Comparison of ENCODE assay signal across 8 mouse cellular contexts in the genomic region with DNA sequence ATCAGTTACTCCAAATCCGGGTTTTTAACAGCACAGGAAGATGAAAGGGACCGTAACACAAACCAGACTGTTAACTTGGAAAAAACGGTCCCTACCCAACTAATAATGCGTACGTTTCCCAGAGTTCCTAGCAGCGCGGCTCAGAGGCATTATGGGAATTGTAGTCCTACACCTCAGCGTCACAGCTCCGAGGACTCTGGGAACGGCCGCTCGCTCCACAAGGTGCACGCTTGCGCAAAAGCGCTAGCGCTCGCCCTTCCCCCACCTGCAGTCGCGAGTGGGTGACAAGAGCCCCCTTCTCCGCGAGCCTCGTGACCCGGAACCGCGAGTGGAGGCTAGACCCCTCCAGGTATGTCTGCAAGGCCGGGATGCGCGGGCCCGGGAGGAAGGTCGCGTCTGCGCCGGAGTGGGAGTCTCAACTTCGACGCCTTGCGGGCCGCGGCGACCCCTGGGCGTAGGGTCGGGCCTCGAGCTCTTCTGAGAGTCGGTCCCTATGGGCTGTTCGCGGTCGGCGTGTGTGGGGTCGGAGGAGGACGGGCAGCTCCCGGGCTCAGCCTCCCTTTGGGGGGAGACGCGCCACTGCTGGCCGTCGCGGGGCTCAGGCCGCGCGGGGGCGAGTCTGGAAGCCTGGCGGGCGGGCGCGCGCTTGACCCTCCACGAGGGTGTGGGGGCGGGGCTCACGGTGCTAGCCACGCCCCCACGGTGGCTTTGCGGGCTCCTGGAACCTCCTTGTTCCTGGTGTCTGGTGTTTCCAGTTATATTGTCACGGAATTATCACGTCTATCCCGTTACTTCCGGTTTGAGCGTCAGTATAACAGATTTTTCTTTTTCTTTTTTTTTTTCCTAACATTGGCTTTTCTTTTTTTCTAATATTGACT. TPM values are rescaled to one million over a fixed set of nuclear protein-coding genes. Genes with fewer than 3 reads are reported as not detected.
DNase-seq lines count a peak whose midpoint lies in the region; ATAC-seq lines count a peak whose summit lies in the region.

A gene (plus strand): TSS at position 138 of the 878 bp plus-strand sequence.

- H3K9me3 ChIP-seq in heart, embryonic 13.5 days, result no peaks in the 10 kb centered on the region
- no peaks in the 10 kb centered on the region for H3K9me3 ChIP-seq in liver, embryonic 12.5 days (replicated peaks)
- no peaks in the 10 kb centered on the region for H3K9me3 ChIP-seq in stomach, embryonic 15.5 days

- H3K27ac ChIP-seq in heart, embryonic 13.5 days (replicated peaks), result peak within 1 kb of the TSS; percentile 97
- H3K27ac ChIP-seq in liver, embryonic 12.5 days, result peak within 1 kb of the TSS; percentile 94
- peak within 1 kb of the TSS; percentile 98 for H3K27ac ChIP-seq in stomach, embryonic 15.5 days

- peak; percentile 97 for DNase-seq in CD4-positive helper T cell, adult 2 months (ENCODE audit: low read depth, low spot score)
- DNase-seq in brain, embryonic 18.5 days (ENCODE audit: low read depth, low spot score), result peak; percentile 90
- DNase-seq in kidney, postnatal 10 days, result peak; percentile 96
- DNase-seq in natural killer cell, adult 2 months (ENCODE audit: low spot score in 2 of 2), result peak; percentile 74 to 88

- H3K4me2 ChIP-seq in heart, embryonic 13.5 days, result peak within 1 kb of the TSS; percentile 83
- H3K4me2 ChIP-seq in liver, embryonic 12.5 days, result peak within 1 kb of the TSS; percentile 97
- peak within 1 kb of the TSS; percentile 61 for H3K4me2 ChIP-seq in stomach, embryonic 15.5 days

- WGBS in heart, embryonic 13.5 days, result under 1% methylated on average over 75 of the region's 75 CpGs
- WGBS in liver, embryonic 12.5 days (ENCODE audit: insufficient replicate concordance), result under 1% methylated on average over 74 of the region's 75 CpGs
- under 1% methylated on average over 74 of the region's 75 CpGs for WGBS in stomach, embryonic 15.5 days

- peaks cover 19% of the 10 kb centered on the region for H3K4me1 ChIP-seq in heart, embryonic 13.5 days
- H3K4me1 ChIP-seq in liver, embryonic 12.5 days, result peaks cover 37% of the 10 kb centered on the region
- peaks cover 7% of the 10 kb centered on the region; the same call in 1 of the 2 replicates for H3K4me1 ChIP-seq in stomach, embryonic 15.5 days

- H3K9ac ChIP-seq in heart, embryonic 13.5 days, result peak within 1 kb of the TSS; percentile 95
- peak within 1 kb of the TSS; percentile 82 for H3K9ac ChIP-seq in liver, embryonic 12.5 days
- peak within 1 kb of the TSS; percentile 47 for H3K9ac ChIP-seq in stomach, embryonic 15.5 days

- H3K36me3 ChIP-seq in heart, embryonic 13.5 days, result 0 out of 2 replicates have a peak, but pooled peaks cover 3% of the 10 kb centered on the region
- H3K36me3 ChIP-seq in liver, embryonic 12.5 days, result no peaks in the 10 kb centered on the region
- H3K36me3 ChIP-seq in stomach, embryonic 15.5 days, result no peaks in the 10 kb centered on the region

- peak; percentile 97 for ATAC-seq in erythroid progenitor cell, adult 5-6 weeks (replicated peaks; ENCODE audit: low FRiP score, poor library complexity, severe bottlenecking)
- ATAC-seq in heart, embryonic 13.5 days (ENCODE audit: extremely low read depth, insufficient number of reproducible peaks, low FRiP score, low TSS enrichment), result peak; percentile 96
- peak; percentile 94 for ATAC-seq in liver, embryonic 12.5 days
- ATAC-seq in stomach, embryonic 15.5 days (ENCODE audit: insufficient read depth, low FRiP score, low read depth), result peak; percentile 95

- no peaks in the 10 kb centered on the region for H3K27me3 ChIP-seq in heart, embryonic 13.5 days (replicated peaks)
- H3K27me3 ChIP-seq in liver, embryonic 12.5 days (replicated peaks), result 0 out of 2 replicates have a peak, but pooled peaks cover 6% of the 10 kb centered on the region
- no peaks in the 10 kb centered on the region for H3K27me3 ChIP-seq in stomach, embryonic 15.5 days (replicated peaks)

- H3K4me3 ChIP-seq in heart, embryonic 13.5 days, result peak within 1 kb of the TSS; percentile 90
- peak within 1 kb of the TSS; percentile 79 for H3K4me3 ChIP-seq in liver, embryonic 12.5 days
- peak within 1 kb of the TSS; percentile 58 for H3K4me3 ChIP-seq in stomach, embryonic 15.5 days (replicated peaks)

RNA-seq across cellular contexts. Expression of the gene that starts here (rescaled TPM):
- total RNA-seq in erythroid progenitor cell, adult 5-6 weeks (2015; ENCODE audit: low replicate concordance), result 3.6 and 11.3 TPM in 2 replicates
- 2.1 TPM in 1 of 2 replicates, not detected in the other for total RNA-seq in erythroid progenitor cell, adult 5-6 weeks (2017; ENCODE audit: low replicate concordance)
- 12.9 and 13.8 TPM in 2 replicates for polyA plus RNA-seq in heart, embryonic 13.5 days (2015; fragmentation: Nextera tagmentation; extraction: Ambion mirVana)
- 7.4 and 8.4 TPM in 2 replicates for polyA plus RNA-seq in liver, embryonic 12.5 days (2016; fragmentation: Nextera tagmentation; extraction: Ambion mirVana)
- 17.7 and 19.8 TPM in 2 replicates for polyA plus RNA-seq in stomach, embryonic 15.5 days (2015; fragmentation: Nextera tagmentation; extraction: Ambion mirVana)

Comparison
In these comparisons a context has a peak if more than half of its experiments do, and no peak if none do; other contexts are left out.
1. Peak in every context shown above with its lines: DNase-seq, ATAC-seq, H3K4me3 ChIP-seq and H3K27ac ChIP-seq.